Mouse (Mus musculus) lung, embryonic 16.5 days (tissue): ENCODE data around the gene Irf1. TPM values are rescaled to one million over a fixed set of nuclear protein-coding genes. Genes with fewer than 3 reads are reported as not detected.

ENCODE experiments used
- ATAC-seq: fragments of 200-750 bp; cut with Nextera tagmentation; 2 replicates; pipeline ENCODE4 v1.8.0; 2017; ENCODE audit warnings: low read depth, mild to moderate bottlenecking, moderate library complexity
- H3K27ac ChIP-seq: fragments of 300-500 bp; sonication (generic); 2 replicates; pipeline ENCODE4 v1.5.1; 2014; ENCODE audit warnings: mild to moderate bottlenecking, control low read depth, low read length
- H3K27me3 ChIP-seq: fragments of 300-500 bp; sonication (generic); 2 replicates; pipeline ENCODE4 v1.6.1; 2014; ENCODE audit warnings: low read depth, low read length, mixed read lengths; ENCODE audit not compliant: control insufficient read depth, insufficient read depth
- H3K36me3 ChIP-seq: fragments of 300-500 bp; sonication (generic); 2 replicates; pipeline ENCODE4 v1.6.1; 2014; ENCODE audit warnings: low read length; ENCODE audit not compliant: control insufficient read depth, insufficient read depth
- H3K4me1 ChIP-seq: fragments of 300-500 bp; sonication (generic); replicated peaks from 2 replicates; pipeline ENCODE4 v1.6.1; 2014; ENCODE audit warnings: low read length, mixed read lengths; ENCODE audit not compliant: control insufficient read depth, insufficient read depth
- H3K4me2 ChIP-seq: fragments of 300-500 bp; sonication (generic); 2 replicates; pipeline ENCODE4 v1.6.1; 2014; ENCODE audit warnings: low read depth, low read length, control low read depth
- H3K4me3 ChIP-seq: fragments of 300-500 bp; sonication (generic); 2 replicates; pipeline ENCODE4 v1.5.1; 2014; ENCODE audit warnings: mild to moderate bottlenecking, low read length, control low read depth
- H3K9ac ChIP-seq: fragments of 300-500 bp; sonication (generic); 2 replicates; pipeline ENCODE4 v1.6.1; 2014; ENCODE audit warnings: low read length, control low read depth
- H3K9me3 ChIP-seq: fragments of 300-500 bp; sonication (generic); 2 replicates; pipeline ENCODE4 v1.6.1; 2016; ENCODE audit warnings: low read length; ENCODE audit not compliant: control insufficient read depth
- WGBS: fragments of 180-500 bp; shearing (Covaris S2); extraction: QIAGEN DNeasy Blood & Tissue Kit; methylation state at CpG from one replicate; pipeline ENCODE4 v1.1.7; 2014; 5-methylcytosine and 5-hydroxymethylcytosine counted together
- polyA plus RNA-seq: library from polyadenylated mRNA; unstranded; fragments of >200 nt; fragmentation: Nextera tagmentation; extraction: Ambion mirVana; gene quantifications from 2 replicates; pipeline ENCODE4 v1.2.1, GENCODE M21; 2015

Irf1 gene
- polyA plus RNA-seq, 1 experiment from 2014 or later, result 29.7 TPM

DNA sequence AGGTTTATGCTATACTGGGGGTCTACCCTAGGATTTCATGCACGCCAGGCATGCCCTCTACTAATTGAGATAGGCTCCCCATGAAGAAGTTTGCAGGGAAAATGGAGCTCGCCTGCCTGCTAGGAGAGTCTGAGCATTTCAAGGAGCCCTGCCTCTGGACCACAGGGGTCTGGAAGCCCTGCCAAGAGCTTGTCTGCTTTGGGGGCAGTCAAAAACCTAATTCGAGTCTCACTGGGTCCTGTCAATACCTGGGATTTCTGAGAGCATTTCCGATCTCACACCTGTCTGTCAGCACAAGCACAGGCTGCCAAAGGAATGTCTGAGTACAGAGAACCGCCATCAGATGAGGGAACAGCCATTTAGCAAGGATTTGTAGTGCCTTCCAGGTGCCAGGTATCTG, 5.2 kb upstream of the Irf1 start:
- WGBS, result 49% methylated on average over 5 of the region's 5 CpGs
- H3K27me3 ChIP-seq, result no peaks in the 10 kb centered on the region
- H3K4me1 ChIP-seq, result peaks cover 48% of the 10 kb centered on the region
- H3K27ac ChIP-seq, result peak overlapping the region; percentile 99
- no peaks in the 10 kb centered on the region for H3K36me3 ChIP-seq
- H3K4me2 ChIP-seq, result no peak overlapping the region
- H3K4me3 ChIP-seq, result no peak overlapping the region
- no peak for ATAC-seq
- no peaks in the 10 kb centered on the region for H3K9me3 ChIP-seq
- peak overlapping the region; percentile 72 for H3K9ac ChIP-seq

DNA sequence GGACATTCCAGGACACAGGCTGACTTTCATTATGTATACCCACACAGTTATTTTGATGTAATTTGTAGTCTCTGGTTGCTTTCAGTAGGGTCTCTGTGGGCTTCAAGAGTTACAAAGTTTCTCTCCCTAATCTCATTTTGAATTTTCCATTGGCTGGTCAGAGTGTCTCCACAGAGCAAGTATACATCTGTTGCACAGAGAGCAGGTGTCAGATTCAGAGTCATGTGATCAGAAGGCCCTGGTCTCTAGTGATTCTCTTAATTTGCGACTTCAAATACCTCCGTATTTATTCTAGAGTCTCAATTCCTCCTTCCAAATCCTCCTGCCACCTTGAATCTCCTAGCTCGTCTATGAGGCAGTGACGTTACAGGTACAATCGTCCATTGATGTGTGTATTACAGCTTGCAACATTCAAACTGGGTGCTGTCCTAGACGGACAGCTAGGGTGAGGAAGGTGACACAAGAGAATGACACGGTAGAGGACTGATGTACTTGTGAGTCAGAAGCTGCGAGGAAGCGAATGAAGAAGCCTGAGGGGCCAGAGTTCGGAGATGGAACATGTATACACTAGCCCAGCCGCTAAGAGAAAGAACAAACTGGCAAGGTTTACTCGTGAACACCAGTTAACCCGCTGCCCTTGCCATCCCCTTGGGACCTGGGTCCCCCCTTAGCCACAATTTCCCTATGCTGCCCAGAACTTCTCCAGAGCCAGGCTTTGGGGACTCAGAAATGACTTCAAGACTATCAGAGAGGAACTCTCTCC, 1.2 kb upstream of the Irf1 start:
- no peak overlapping the region for H3K27ac ChIP-seq
- H3K4me1 ChIP-seq, result peaks cover 24% of the 10 kb centered on the region
- no peak overlapping the region for H3K4me3 ChIP-seq
- ATAC-seq, result no peak
- H3K27me3 ChIP-seq, result no peaks in the 10 kb centered on the region
- no peaks in the 10 kb centered on the region for H3K9me3 ChIP-seq
- WGBS, result 69% methylated on average over 13 of the region's 13 CpGs
- no peak overlapping the region for H3K9ac ChIP-seq
- no peak overlapping the region for H3K4me2 ChIP-seq
- H3K36me3 ChIP-seq, result no peaks in the 10 kb centered on the region

DNA sequence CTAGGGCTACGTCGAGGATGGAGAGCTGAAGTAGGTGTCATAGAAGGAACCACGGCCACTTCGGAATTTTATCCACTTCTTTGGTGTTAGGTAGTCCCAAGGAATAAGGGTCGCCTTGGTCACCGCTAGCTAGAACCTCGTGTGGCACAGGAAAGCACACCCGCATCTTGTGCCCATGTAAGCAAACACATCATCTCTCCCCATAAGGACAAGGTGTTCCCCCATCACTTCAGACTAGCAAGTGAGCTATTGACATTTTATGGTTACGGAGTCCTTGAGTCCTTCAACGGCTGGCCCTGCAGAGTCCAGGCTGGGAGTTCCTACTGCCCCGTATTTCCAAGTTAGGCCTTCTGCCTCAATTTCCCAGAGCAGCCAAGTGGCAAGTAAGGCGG, 633 bp upstream of the Irf1 start:
- H3K9me3 ChIP-seq, result no peaks in the 10 kb centered on the region
- ATAC-seq, result no peak
- WGBS, result 47% methylated on average over 12 of the region's 12 CpGs
- peaks cover 2% of the 10 kb centered on the region; the same call in 1 of the 2 replicates for H3K36me3 ChIP-seq
- no peaks in the 10 kb centered on the region for H3K27me3 ChIP-seq
- peaks cover 19% of the 10 kb centered on the region for H3K4me1 ChIP-seq
- peak overlapping the region; percentile 41 for H3K27ac ChIP-seq
- peak overlapping the region; percentile 83 for H3K4me3 ChIP-seq
- H3K4me2 ChIP-seq, result peak overlapping the region; percentile 61
- peak overlapping the region; percentile 86 for H3K9ac ChIP-seq

DNA sequence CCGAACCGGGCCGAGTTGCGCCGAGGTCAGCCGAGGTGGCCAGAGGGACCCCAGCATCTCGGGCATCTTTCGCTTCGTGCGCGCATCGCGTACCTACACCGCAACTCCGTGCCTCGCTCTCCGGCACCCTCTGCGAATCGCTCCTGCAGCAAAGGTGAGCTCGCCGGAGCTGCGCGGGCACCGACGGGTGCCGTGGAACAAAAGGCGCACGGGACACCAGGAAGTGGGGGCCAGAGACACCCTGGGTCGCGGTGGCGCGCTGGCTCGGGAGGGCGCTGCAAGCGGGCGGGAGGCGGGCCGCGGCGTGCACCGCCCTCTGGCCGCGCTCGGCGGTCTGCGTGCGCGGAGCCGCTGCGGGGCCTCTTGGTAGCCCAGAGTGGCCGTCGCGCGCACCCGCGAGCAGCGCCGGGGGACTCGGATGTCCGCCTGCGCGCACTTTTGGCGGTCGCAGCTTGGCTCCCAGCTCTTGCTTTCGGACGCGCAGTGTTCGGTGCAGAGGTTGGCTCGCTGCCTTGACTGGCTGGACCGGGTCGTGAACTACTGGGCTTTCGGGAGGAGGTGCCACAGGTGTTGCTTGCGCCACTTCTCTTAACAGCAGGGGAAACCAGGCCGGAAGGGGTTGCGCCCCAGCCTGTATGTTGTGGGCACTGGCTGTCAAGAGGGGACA, 444 bp downstream of the Irf1 start:
- 0% methylated on average over 75 of the region's 75 CpGs for WGBS
- H3K4me2 ChIP-seq, result peak overlapping the region; percentile 61
- ATAC-seq, result peak; percentile 93
- peak overlapping the region; percentile 88 for H3K27ac ChIP-seq
- H3K9ac ChIP-seq, result peak overlapping the region; percentile 86
- H3K36me3 ChIP-seq, result peaks cover 2% of the 10 kb centered on the region; the same call in 1 of the 2 replicates
- H3K4me3 ChIP-seq, result peak overlapping the region; percentile 83
- peaks cover 12% of the 10 kb centered on the region for H3K4me1 ChIP-seq
- H3K27me3 ChIP-seq, result no peaks in the 10 kb centered on the region
- no peaks in the 10 kb centered on the region for H3K9me3 ChIP-seq

DNA sequence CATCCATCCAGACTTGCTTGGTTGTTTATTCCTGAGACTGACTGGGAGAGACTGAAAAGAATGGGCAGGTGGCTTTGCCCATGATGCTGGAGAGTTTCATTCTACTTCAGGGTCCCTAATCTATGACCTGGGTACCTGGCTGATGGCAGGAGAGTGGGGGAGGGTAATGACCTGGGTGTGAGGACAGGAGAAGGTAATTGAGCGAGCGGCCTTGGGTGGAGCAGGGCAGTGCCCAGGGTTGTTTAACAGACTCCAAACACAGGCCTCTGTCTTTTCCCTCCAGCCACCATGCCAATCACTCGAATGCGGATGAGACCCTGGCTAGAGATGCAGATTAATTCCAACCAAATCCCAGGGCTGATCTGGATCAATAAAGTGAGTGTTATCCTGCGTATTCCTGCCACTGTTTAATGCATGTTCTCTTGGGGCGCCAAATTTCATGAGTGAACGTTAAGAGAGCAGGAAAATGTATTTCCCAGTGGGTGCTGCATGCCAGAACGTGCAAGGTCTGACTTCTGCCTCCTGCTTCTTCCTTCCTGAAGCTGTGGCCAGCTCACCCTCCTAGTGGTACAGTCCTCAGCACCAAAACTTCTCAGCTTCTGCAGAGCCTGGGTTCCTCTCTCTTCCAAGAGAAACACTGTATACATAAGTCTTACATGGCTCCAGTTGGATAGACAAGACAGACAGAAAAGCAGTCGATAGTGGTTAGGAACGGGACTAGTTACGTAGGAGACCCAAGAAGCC, 1.4 kb downstream of the Irf1 start:
- no peaks in the 10 kb centered on the region for H3K9me3 ChIP-seq
- H3K4me2 ChIP-seq, result peak overlapping the region; percentile 61
- peak overlapping the region; percentile 86 for H3K9ac ChIP-seq
- peaks cover 12% of the 10 kb centered on the region for H3K4me1 ChIP-seq
- H3K36me3 ChIP-seq, result peaks cover 2% of the 10 kb centered on the region
- peak overlapping the region; percentile 83 for H3K4me3 ChIP-seq
- no peaks in the 10 kb centered on the region for H3K27me3 ChIP-seq
- WGBS, result 74% methylated on average over 11 of the region's 11 CpGs
- no peak overlapping the region for H3K27ac ChIP-seq
- no peak for ATAC-seq

DNA sequence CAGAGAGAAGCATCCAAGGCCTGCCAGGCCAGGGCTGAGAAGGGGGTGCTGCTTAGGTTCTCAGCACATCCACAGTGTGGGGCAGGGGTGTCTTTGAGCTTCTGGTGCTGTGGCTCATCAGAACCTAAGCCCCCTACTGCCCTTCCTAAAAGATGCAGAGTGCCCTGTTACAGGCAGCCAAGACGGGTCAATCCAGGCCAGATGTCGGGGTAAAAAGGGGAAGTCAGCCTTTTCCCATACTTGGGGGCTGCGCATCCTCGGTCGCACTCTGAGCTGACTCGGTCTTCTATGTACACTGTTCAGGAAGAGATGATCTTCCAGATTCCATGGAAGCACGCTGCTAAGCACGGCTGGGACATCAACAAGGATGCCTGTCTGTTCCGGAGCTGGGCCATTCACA, 2.7 kb downstream of the Irf1 start:
- peaks cover 6% of the 10 kb centered on the region for H3K36me3 ChIP-seq
- WGBS, result 74% methylated on average over 9 of the region's 9 CpGs
- H3K4me3 ChIP-seq, result no peak overlapping the region
- no peaks in the 10 kb centered on the region for H3K27me3 ChIP-seq
- no peak overlapping the region for H3K4me2 ChIP-seq
- H3K4me1 ChIP-seq, result peaks cover 12% of the 10 kb centered on the region
- H3K9ac ChIP-seq, result no peak overlapping the region
- H3K9me3 ChIP-seq, result no peaks in the 10 kb centered on the region
- ATAC-seq, result no peak
- H3K27ac ChIP-seq, result no peak overlapping the region

DNA sequence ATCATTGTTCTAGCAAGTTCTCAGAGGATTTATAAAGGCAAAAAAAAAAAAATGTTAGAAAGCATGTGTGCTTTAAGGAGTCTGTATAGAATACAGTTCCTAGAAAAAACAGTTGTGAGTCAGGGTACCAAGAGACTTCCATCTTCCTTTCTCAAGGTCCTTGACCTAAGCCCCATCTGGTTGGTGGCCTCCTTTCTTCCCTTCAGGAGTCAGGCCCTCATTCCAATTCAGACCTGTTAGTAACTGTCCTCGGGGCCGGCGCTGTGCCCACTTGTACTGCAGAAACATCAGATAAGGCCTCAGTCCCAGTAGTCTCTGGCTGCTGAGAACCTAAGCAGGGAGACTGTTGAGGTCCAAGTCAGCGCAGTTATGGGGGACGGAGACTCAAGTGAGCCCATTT, 3.3 kb downstream of the Irf1 start, which contains the start of gene Gm17334:
TSS of gene Gm17334 (minus strand) at position 101 of the 400 bp plus-strand sequence.
- WGBS, result 85% methylated on average over 5 of the region's 5 CpGs
- no peak for ATAC-seq
- Histone ChIP-seq H3K4me1 (peaks cover 12% of the 10 kb centered on the region), H3K9ac (no peak within 1 kb of the TSS), H3K4me3 (no peak within 1 kb of the TSS), H3K36me3 (peaks cover 6% of the 10 kb centered on the region), H3K9me3 (no peaks in the 10 kb centered on the region), H3K27ac (no peak within 1 kb of the TSS), H3K4me2 (no peak within 1 kb of the TSS), H3K27me3 (no peaks in the 10 kb centered on the region)

DNA sequence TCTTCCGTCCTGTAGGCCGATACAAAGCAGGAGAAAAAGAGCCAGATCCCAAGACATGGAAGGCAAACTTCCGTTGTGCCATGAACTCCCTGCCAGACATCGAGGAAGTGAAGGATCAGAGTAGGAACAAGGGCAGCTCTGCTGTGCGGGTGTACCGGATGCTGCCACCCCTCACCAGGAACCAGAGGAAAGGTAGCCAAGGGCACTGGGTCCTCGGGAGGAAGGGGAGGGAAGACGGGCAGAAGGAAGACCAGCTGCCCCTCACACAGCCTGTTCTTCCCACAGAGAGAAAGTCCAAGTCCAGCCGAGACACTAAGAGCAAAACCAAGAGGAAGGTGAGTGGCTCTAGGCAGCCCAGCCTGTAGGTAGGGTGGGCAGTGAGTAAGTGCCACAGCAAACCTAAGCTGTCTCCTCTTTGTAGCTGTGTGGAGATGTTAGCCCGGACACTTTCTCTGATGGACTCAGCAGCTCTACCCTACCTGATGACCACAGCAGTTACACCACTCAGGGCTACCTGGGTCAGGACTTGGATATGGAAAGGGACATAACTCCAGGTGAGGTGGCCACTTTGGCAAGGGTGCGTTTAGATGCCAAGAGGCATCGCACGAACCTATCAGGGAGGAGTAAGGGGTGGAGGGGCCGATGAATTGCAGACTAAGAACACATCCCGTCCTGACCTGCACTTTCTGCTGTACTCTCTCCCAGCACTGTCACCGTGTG, 4.0 kb downstream of the Irf1 start:
- no peak overlapping the region for H3K4me2 ChIP-seq
- 86% methylated on average over 16 of the region's 16 CpGs for WGBS
- H3K4me1 ChIP-seq, result peaks cover 12% of the 10 kb centered on the region
- no peak for ATAC-seq
- H3K27ac ChIP-seq, result no peak overlapping the region
- no peaks in the 10 kb centered on the region for H3K27me3 ChIP-seq
- no peak overlapping the region for H3K4me3 ChIP-seq
- H3K9ac ChIP-seq, result no peak overlapping the region
- H3K9me3 ChIP-seq, result no peaks in the 10 kb centered on the region
- peaks cover 6% of the 10 kb centered on the region for H3K36me3 ChIP-seq
